Mouse (Mus musculus) hematopoietic stem cell, adult 5-6 weeks (primary cell): ENCODE measurements around the gene Rdh1. TPM values are rescaled to one million over a fixed set of nuclear protein-coding genes. Genes with fewer than 3 reads are reported as not detected.
"Not testable (repeated sequence)": the region's sequence is repeated elsewhere in the genome, so short reads cannot be mapped to it uniquely, and the experiment has no call there.

Experiments
- ATAC-seq, 2 experiments: fragments of 125-278 bp in 1 of 2; replicated peaks in 1 of 2; 2 replicates each; pipeline ENCODE4 v1.8.0; 2016 to 2017; ENCODE audit warnings: inconsistent platforms in 2 of 2, mild to moderate bottlenecking in 2 of 2, moderate number of reproducible peaks in 2 of 2, low read depth in 1 of 2, moderate TSS enrichment in 1 of 2; ENCODE audit not compliant: low FRiP score in 2 of 2, poor library complexity in 2 of 2, severe bottlenecking in 2 of 2, insufficient read depth in 1 of 2, low TSS enrichment in 1 of 2
- total RNA-seq: library from RNA; stranded (forward); fragments of 172-1452, 232-1000 nt; gene quantifications from 2 replicates; pipeline ENCODE4 v1.2.3, GENCODE M21; 2017

Rdh1 gene
- total RNA-seq, 1 experiment from 2014 or later = not detected

GRCm38 (mm10) chr10:127800891-127801290, 41.4 kb downstream of the Rdh1 start, which contains the start of gene Rdh16:
TSS of gene Rdh16 (plus strand) at chr10:127801152.
- no peak for ATAC-seq

GRCm38 (mm10) chr10:127801612-127802011, 42.1 kb downstream of the Rdh1 start:
- no peak for ATAC-seq

- ATAC-seq = no peak
Measured at GRCm38 (mm10) chr10:127802236-127802635, 42.7 kb downstream of the Rdh1 start.

- no peak for ATAC-seq
Measured at GRCm38 (mm10) chr10:127804416-127804815, 44.9 kb downstream of the Rdh1 start.

GRCm38 (mm10) chr10:127815888-127816287, 56.4 kb downstream of the Rdh1 start:
- no peak for ATAC-seq

GRCm38 (mm10) chr10:127817268-127817910, 57.9 kb downstream of the Rdh1 start:
- ATAC-seq = not testable (repeated sequence)

Other genes starting within 250 kb of the Rdh1 start
- not detected in 2 replicates for gene Ndufa4l2, start 244.8 kb upstream of the Rdh1 start, total RNA-seq
- 72.9 and 77.9 TPM in 2 replicates for gene Shmt2, start 237.3 kb upstream of the Rdh1 start, total RNA-seq
- 0.31 TPM in 1 of 2 replicates, not detected in the other for gene Nxph4, start 225.2 kb upstream of the Rdh1 start, total RNA-seq
- gene Lrp1, start 138.6 kb upstream of the Rdh1 start, total RNA-seq = 1.2 and 8.6 TPM in 2 replicates
- 49.8 and 50.8 TPM in 2 replicates for gene Stat6, start 116.7 kb upstream of the Rdh1 start, total RNA-seq
- 41.8 and 43.0 TPM in 2 replicates for gene Nemp1, start 92.8 kb upstream of the Rdh1 start, total RNA-seq
- 17.9 and 26.7 TPM in 2 replicates for gene Nab2, start 91.2 kb upstream of the Rdh1 start, total RNA-seq
- not detected in 2 replicates for gene Myo1a, start 54.6 kb upstream of the Rdh1 start, total RNA-seq
- gene Tac2, start 35.2 kb upstream of the Rdh1 start, total RNA-seq = not detected in 2 replicates
- gene Zbtb39, start 20.2 kb upstream of the Rdh1 start, total RNA-seq = 5.5 and 6.8 TPM in 2 replicates
- gene Gpr182, start 8.0 kb upstream of the Rdh1 start, total RNA-seq = not detected in 2 replicates
- gene Rdh16f1, start 66 bp downstream of the Rdh1 start, total RNA-seq = not detected in 2 replicates
- 0.20 TPM in 1 of 2 replicates, not detected in the other for gene Rdh9, start 16.7 kb downstream of the Rdh1 start, total RNA-seq
- gene Rdh16, start 41.4 kb downstream of the Rdh1 start, total RNA-seq = not detected in 2 replicates
- not detected in 2 replicates for gene Rdh19, start 90.2 kb downstream of the Rdh1 start, total RNA-seq
- not detected in 2 replicates for gene Rdh16f2, start 106.8 kb downstream of the Rdh1 start, total RNA-seq
- gene Rdh7, start 129.1 kb downstream of the Rdh1 start, total RNA-seq = not detected in 2 replicates
- not detected in 2 replicates for gene Sdr9c7, start 138.8 kb downstream of the Rdh1 start, total RNA-seq
- not detected in 2 replicates for gene Hsd17b6, start 247.9 kb downstream of the Rdh1 start, total RNA-seq